Mouse (Mus musculus) embryonic facial prominence, embryonic 15.5 days (tissue): Measurements from ENCODE around the gene Gm10065. TPM values are rescaled to one million over a fixed set of nuclear protein-coding genes. Genes with fewer than 3 reads are reported as not detected.
A peak's percentile ranks its signal among the peaks of the same experiment; 100 is the strongest.
"Not testable (repeated sequence)": the region's sequence is repeated elsewhere in the genome, so short reads cannot be mapped to it uniquely, and the experiment has no call there.

Experiments used
- ATAC-seq: fragments of 200-750 bp; cut with Nextera tagmentation; 2 replicates; pipeline ENCODE4 v1.8.0; 2017; ENCODE audit warnings: low read depth, moderate TSS enrichment; ENCODE audit not compliant: insufficient number of reproducible peaks, low FRiP score, low TSS enrichment
- H3K27ac ChIP-seq: fragments of 300-500 bp; sonication (generic); replicated peaks from 2 replicates; pipeline ENCODE4 v1.5.1; 2015; ENCODE audit warnings: mild to moderate bottlenecking, inconsistent platforms
- H3K27me3 ChIP-seq: fragments of 300-500 bp; sonication (generic); 2 replicates; pipeline ENCODE4 v1.6.1; 2015; ENCODE audit warnings: inconsistent platforms
- H3K36me3 ChIP-seq: fragments of 300-500 bp; sonication (generic); 2 replicates; pipeline ENCODE4 v1.6.1; 2015; ENCODE audit warnings: mild to moderate bottlenecking, inconsistent platforms
- H3K4me1 ChIP-seq: fragments of 300-500 bp; sonication (generic); 2 replicates; pipeline ENCODE4 v1.6.1; 2015; ENCODE audit warnings: inconsistent platforms
- H3K4me2 ChIP-seq: fragments of 300-500 bp; sonication (generic); replicated peaks from 2 replicates; pipeline ENCODE4 v1.6.1; 2015; ENCODE audit warnings: mild to moderate bottlenecking, inconsistent platforms
- H3K4me3 ChIP-seq: fragments of 300-500 bp; sonication (generic); replicated peaks from 2 replicates; pipeline ENCODE4 v1.5.1; 2015; ENCODE audit warnings: mild to moderate bottlenecking, inconsistent platforms
- H3K9ac ChIP-seq: fragments of 300-500 bp; sonication (generic); 2 replicates; pipeline ENCODE4 v1.6.1; 2015; ENCODE audit warnings: inconsistent platforms
- H3K9me3 ChIP-seq: fragments of 300-500 bp; sonication (generic); replicated peaks from 2 replicates; pipeline ENCODE4 v1.6.1; 2016; ENCODE audit warnings: inconsistent platforms
- WGBS: fragments of 180-500 bp; shearing (Covaris S2); methylation state at CpG from one replicate; pipeline ENCODE4 v1.1.7; 2015; 5-methylcytosine and 5-hydroxymethylcytosine counted together
- polyA plus RNA-seq: library from polyadenylated mRNA; unstranded; fragments of >200 nt; fragmentation: Nextera tagmentation; extraction: Ambion mirVana; gene quantifications from 2 replicates; pipeline ENCODE4 v1.2.1, GENCODE M21; 2015

Gm10065 gene
- 1.8 TPM in 1 of 2 replicates, not detected in the other for polyA plus RNA-seq

DNA sequence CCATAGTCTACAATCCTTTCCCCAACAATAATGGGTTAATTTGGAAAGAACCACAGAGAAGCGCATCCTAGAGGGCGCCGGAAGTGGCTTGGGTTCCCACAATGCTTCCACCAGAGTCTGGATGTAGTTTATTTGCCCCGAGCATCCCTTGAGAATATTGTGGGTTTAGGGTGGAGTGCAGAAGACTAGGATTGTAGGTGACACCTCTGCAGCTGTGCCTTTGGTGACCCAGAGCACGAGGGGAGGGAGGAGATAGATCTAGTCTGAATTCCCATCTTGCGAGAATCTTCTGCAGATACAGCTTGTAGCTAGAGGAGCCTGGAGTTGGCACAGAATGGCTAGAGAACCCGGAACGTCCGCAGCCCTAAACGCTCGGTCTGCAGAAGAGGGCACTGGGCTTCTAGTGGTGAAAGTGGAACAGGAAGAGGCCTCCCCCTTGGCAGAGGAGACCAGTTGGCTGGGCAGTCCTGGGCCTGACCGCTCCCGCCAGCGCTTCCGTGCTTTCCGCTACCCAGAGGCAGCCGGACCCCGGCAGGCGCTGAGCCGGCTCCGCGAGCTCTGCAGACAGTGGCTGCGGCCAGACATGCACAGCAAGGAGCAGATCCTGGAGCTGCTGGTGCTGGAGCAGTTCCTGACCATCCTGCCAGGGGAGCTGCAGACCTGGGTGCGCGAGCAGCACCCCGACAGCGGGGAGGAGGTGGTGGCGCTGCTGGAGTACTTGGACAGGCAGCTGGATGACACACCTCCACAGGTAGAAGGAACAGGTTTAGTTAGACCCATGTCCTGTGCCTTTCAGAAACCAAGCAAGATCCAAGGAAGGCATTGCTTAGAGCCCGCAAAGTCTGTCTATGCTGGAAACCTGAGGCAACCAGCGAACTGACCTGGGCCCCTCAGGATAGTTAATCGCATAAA is at the start of gene Gm10065, which contains the start of gene Zkscan4:
TSS of gene Gm10065 (minus strand) at position 683 of the 912 bp plus-strand sequence.
TSS of gene Zkscan4 (plus strand) at position 149 of the 912 bp plus-strand sequence.
- H3K4me2 ChIP-seq, result peak within 1 kb of the TSS; percentile 56
- WGBS, result 2% methylated on average over 31 of the region's 31 CpGs
- peak within 1 kb of the TSS; percentile 33 for H3K9ac ChIP-seq
- peak within 1 kb of the TSS; percentile 78 for H3K27ac ChIP-seq
- not testable (repeated sequence) for H3K9me3 ChIP-seq, H3K27me3 ChIP-seq, H3K36me3 ChIP-seq, H3K4me1 ChIP-seq
- peak within 1 kb of the TSS; percentile 56 for H3K4me3 ChIP-seq
- peak; percentile 78 for ATAC-seq

DNA sequence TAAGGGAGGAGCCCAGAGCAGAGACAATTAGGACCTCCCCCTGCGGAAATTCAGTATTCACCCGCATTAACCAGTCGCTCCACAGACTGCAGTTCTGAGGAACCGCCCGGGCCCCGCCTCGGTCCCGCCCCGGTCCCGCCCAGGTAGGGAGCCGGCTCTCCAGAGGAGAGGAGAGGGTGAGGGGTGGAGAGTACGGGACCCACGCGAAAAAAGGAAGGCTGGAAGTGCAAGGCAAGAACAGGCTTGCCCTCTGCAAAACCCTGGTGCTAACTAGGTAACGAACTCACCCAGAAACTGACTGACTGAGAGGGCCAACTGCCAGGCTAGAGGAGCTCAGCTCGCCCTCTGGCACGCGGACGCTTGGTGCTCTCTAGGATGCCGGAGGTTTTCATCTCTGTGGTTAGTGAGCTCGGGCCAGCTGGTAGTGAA is 27.0 kb upstream of the Gm10065 start:
- peak; percentile 99 for ATAC-seq
- no peaks in the 10 kb centered on the region for H3K4me1 ChIP-seq

DNA sequence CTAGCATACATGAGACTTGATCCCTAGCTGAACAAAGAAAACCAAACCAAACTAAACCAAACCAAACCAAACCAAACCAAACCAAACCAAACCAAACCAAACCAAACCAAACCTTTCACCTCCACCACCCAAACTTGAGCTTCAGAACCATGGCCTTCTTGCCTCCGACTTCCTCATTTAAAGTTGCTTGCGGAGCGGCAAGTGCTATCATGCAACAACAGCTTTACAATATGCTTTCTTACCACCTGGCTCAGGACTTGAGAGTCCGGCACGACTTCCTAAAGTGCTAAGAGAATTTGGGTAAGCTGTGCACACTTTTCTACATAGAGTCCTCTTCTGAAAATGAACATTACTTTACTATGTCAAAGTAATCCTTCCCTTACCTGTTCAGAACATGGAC is 23.1 kb upstream of the Gm10065 start:
- ATAC-seq, result no peak
- H3K27me3 ChIP-seq, result no peaks in the 10 kb centered on the region
- 88% methylated on average over 5 of the region's 5 CpGs for WGBS
- no peaks in the 10 kb centered on the region for H3K4me1 ChIP-seq
- H3K9ac ChIP-seq, result no peak overlapping the region
- no peak overlapping the region for H3K27ac ChIP-seq
- no peak overlapping the region for H3K4me2 ChIP-seq
- H3K4me3 ChIP-seq, result no peak overlapping the region
- H3K9me3 ChIP-seq, result no peaks in the 10 kb centered on the region
- H3K36me3 ChIP-seq, result no peaks in the 10 kb centered on the region

More for the DNA sequence above, 27.0 kb upstream of the Gm10065 start:
- Histone ChIP-seq H3K9me3 (no peaks in the 10 kb centered on the region), H3K27me3 (no peaks in the 10 kb centered on the region), H3K36me3 (no peaks in the 10 kb centered on the region), H3K4me3 (peak overlapping the region; percentile 63), H3K27ac (peak overlapping the region; percentile 91), H3K9ac (peak overlapping the region; percentile 33; the same call in 1 of the 2 replicates), H3K4me2 (peak overlapping the region; percentile 56)
- WGBS, result under 1% methylated on average over 21 of the region's 21 CpGs

DNA sequence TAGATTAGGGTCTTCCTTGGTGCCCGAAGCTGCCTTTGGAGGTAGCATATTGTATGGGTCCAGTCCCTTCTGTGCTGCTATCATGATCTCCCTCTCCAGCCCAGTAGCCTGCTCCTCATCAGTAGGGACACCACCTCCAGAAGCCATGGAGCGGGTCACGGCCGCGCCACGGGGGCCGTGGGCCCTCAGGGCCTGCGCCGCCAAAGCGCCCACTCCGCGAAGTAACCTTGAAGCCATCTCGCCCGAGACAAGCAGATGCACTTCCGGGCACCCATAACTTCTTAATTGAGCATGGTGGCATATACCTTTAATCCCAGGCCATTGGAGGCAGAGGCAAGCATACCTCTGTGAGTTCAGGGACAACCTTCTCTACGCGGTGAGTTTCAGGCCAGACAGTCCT is 21.9 kb upstream of the Gm10065 start, which contains the start of gene Gm11273:
TSS of gene Gm11273 (minus strand) at position 237 of the 400 bp plus-strand sequence.
- not testable (repeated sequence) for H3K9me3 ChIP-seq, H3K36me3 ChIP-seq, H3K4me3 ChIP-seq, H3K4me2 ChIP-seq, ATAC-seq, H3K9ac ChIP-seq, H3K4me1 ChIP-seq, H3K27ac ChIP-seq, H3K27me3 ChIP-seq
- WGBS, result 89% methylated on average over 17 of the region's 17 CpGs

DNA sequence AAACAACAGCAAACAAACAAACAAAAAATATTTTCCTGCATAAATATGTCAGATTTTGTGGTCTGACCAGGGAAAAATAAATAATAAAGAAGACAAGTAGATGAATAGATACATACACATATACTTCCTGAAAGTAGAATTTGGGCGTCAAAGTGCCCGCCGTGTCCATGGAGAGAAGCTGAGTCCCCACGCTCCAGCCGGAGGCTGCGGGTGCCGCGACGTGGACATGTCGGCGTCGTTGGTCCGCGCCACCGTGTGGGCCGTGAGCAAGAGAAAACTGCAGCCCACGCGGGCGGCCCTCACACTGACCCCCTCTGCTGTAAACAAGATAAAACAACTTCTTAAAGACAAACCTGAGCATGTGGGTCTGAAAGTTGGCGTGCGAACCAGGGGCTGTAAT is 15.8 kb upstream of the Gm10065 start, which contains the start of gene AK157302:
TSS of gene AK157302 (plus strand) at position 144 of the 400 bp plus-strand sequence.
- ATAC-seq, result no peak
- no peaks in the 10 kb centered on the region for H3K36me3 ChIP-seq

DNA sequence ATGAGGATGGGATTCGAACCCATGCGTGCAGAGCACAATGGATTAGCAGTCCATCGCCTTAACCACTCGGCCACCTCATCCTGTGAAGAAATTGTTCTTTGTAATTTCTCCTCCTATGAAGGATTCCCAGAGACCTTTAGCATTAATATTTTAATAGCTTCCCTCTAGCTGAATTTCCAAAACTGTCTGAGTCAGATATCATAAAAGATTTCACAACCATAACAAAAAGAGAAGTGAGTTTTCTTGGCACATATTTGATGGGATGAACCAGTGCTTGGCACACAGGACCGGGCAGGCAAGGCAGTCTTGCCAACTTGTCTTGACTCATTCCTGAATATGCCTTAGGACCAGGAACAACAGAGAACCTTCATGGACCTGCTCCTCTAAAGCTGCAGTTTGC is 13.6 kb upstream of the Gm10065 start:
- Histone ChIP-seq H3K9ac (no peak overlapping the region), H3K4me2 (no peak overlapping the region), H3K4me3 (no peak overlapping the region), H3K27ac (no peak overlapping the region), H3K27me3 (no peaks in the 10 kb centered on the region), H3K36me3 (no peaks in the 10 kb centered on the region), H3K4me1 (no peaks in the 10 kb centered on the region), H3K9me3 (no peaks in the 10 kb centered on the region)
- no peak for ATAC-seq
- WGBS, result 85% methylated on average over 5 of the region's 5 CpGs

More for the DNA sequence above, 15.8 kb upstream of the Gm10065 start, which contains the start of gene AK157302:
- no peak within 1 kb of the TSS for H3K4me3 ChIP-seq
- no peak within 1 kb of the TSS for H3K27ac ChIP-seq
- H3K4me1 ChIP-seq, result no peaks in the 10 kb centered on the region
- H3K9me3 ChIP-seq, result no peaks in the 10 kb centered on the region
- H3K27me3 ChIP-seq, result no peaks in the 10 kb centered on the region
- 90% methylated on average over 21 of the region's 21 CpGs for WGBS
- no peak within 1 kb of the TSS for H3K9ac ChIP-seq
- H3K4me2 ChIP-seq, result no peak within 1 kb of the TSS

DNA sequence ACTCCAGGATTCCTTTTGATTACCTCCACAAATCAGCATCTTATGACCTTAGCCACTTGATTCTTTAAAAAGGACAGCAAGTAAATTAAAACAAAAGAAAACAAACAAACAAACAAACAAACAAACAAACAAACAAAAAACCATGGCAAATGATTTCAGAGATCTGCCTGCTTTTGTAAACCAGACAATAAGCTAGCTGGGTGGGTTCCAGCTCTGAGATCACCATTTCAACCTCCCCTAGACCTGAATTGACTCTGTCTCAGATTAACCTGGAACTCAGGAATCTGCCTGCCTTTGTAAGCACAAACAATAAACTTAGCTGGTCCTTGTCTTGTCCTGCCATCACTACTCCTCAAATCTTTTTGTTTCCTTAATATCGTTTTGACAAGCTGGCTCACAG is 7.6 kb upstream of the Gm10065 start:
- Histone ChIP-seq H3K4me2 (no peak overlapping the region), H3K9me3 (0 out of 2 replicates have a peak, but pooled peaks cover 4% of the 10 kb centered on the region), H3K27me3 (no peaks in the 10 kb centered on the region), H3K9ac (no peak overlapping the region), H3K4me1 (no peaks in the 10 kb centered on the region), H3K27ac (no peak overlapping the region), H3K4me3 (no peak overlapping the region), H3K36me3 (peaks cover 10% of the 10 kb centered on the region; the same call in 1 of the 2 replicates)
- ATAC-seq, result no peak
- WGBS, result 90% methylated on average over 1 of the region's 1 CpGs

DNA sequence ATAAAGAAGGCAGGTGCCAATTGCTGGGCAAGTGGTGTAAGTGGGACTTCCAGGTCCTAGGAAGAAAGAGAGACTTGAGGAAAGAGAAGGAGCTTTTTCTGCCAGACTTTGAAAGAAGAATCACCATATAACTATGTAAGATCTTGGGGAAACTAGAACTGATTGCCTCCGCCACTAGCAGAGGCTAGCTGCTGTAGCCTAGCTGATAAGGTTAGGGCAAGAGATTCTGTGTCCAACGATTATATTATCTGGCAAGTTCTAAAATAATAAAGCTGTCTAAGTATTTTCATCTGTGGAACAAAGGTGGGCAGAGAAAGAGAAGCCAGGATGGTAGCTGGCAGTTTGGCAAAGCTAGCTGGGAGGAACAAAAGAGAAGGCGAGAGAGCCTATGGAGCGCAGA is 6.8 kb downstream of the Gm10065 start:
- Histone ChIP-seq H3K27ac (no peak overlapping the region), H3K9ac (no peak overlapping the region), H3K27me3 (no peaks in the 10 kb centered on the region; the same call in 1 of the 2 replicates), H3K9me3 (no peaks in the 10 kb centered on the region), H3K4me2 (no peak overlapping the region), H3K4me3 (no peak overlapping the region), H3K36me3 (no peaks in the 10 kb centered on the region), H3K4me1 (0 out of 2 replicates have a peak, but pooled peaks cover 4% of the 10 kb centered on the region)
- ATAC-seq, result no peak
- WGBS, result 26% methylated on average over 4 of the region's 4 CpGs

DNA sequence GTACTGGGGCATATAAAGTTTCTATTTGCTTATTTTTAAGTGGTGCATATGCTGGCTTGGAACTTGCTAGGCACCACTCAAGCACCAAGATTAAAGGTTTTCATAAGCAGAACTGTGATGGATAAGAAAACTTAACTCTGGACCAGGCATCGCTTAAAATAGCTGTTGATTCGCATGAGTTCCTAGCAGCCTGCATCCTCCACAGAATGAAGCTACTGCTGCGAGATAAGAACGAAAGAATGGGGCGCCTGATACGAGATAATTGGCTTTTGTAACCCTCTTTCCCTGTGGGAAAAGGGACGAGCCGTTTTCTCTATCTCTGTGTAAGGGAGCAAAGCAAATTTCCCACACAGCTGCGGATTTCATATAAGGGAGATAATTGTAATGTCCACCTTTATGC is 10.1 kb downstream of the Gm10065 start:
- Histone ChIP-seq H3K27ac (no peak overlapping the region), H3K36me3 (no peaks in the 10 kb centered on the region), H3K9ac (no peak overlapping the region), H3K9me3 (no peaks in the 10 kb centered on the region), H3K4me1 (0 out of 2 replicates have a peak, but pooled peaks cover 4% of the 10 kb centered on the region), H3K4me2 (peak overlapping the region; percentile 88), H3K4me3 (peak overlapping the region; percentile 63), H3K27me3 (no peaks in the 10 kb centered on the region; the same call in 1 of the 2 replicates)
- 24% methylated on average over 9 of the region's 9 CpGs for WGBS
- no peak for ATAC-seq

DNA sequence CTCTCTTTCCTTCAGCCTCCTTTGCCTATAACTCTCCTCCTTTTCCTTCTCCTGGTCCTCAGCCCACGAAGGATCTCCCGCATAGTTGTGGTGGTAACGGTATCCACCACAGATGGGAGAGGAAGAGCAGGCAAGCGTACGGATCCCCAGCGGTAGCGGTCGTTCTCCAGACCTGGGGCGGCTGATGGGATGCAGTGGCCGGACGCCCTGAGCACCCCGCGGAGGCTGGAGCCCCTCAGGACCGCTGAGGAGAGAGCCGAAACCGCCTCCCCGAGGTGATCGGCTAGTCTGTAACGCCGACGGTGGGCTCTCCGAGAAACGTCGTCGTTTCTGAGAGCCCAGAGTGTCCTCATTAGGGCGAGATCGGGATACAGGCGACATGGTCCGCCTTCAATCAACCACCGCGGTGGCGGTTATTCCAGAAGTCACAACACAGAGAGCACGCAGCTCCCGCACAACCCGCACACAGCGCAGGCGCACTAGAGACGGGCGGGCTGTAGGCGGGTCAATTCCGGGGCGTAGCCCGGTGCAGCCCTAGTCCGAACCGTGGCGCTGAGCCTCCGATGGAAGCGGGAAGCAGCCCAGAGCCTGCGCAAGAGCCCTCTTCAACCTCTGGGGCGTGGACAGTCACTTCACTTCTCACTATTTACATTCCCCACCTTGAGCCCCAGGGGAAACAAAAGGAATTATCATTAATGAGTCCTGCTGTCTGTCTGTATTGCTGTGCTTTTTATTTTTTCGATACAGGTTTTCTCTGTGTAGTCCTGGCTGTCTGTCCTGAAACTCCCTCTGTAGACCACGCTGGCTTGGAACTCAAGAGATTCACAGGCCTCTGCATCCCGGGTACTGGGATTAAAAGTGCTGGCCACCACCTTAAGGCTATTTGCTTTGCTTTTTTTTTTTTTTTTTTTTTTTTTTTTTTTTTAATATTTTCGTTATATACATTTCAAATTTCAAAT is 10.9 kb downstream of the Gm10065 start, which contains the start of gene Nkapl:
TSS of gene Nkapl (minus strand) at position 449 of the 959 bp plus-strand sequence.
- Histone ChIP-seq H3K27me3 (no peaks in the 10 kb centered on the region; the same call in 1 of the 2 replicates), H3K9me3 (no peaks in the 10 kb centered on the region), H3K27ac (no peak within 1 kb of the TSS), H3K9ac (peak within 1 kb of the TSS; percentile 45), H3K36me3 (no peaks in the 10 kb centered on the region), H3K4me2 (peak within 1 kb of the TSS; percentile 88), H3K4me3 (peak within 1 kb of the TSS; percentile 63), H3K4me1 (0 out of 2 replicates have a peak, but pooled peaks cover 4% of the 10 kb centered on the region)
- under 1% methylated on average over 54 of the region's 54 CpGs for WGBS
- peak; percentile 95 for ATAC-seq
